Mouse (Mus musculus) limb, embryonic 14.5 days (tissue): ENCODE measurements at regions not wholly inside any gene's neighbourhood (a gene's known extent, or its start where the extent isn't known, plus 50 kb on each side); places are given as distances from the start of the nearest gene placed in this dataset.

ENCODE experiments used
- ATAC-seq: fragments of 200-750 bp; cut with Nextera tagmentation; 2 replicates; pipeline ENCODE4 v1.8.0; 2017; ENCODE audit warnings: low read depth, moderate number of reproducible peaks, moderate TSS enrichment; ENCODE audit not compliant: low FRiP score
- DNase-seq: peaks from one replicate; pipeline ENCODE4 v3.0.0-alpha.2; 2015; ENCODE audit warnings: low spot score
- H3K27ac ChIP-seq: fragments of 300-500 bp; sonication (generic); replicated peaks from 2 replicates; pipeline ENCODE4 v1.5.1; 2014; ENCODE audit warnings: low read depth, mild to moderate bottlenecking, low read length, moderate library complexity, mixed read lengths
- H3K27me3 ChIP-seq: fragments of 300-500 bp; sonication (generic); 2 replicates; pipeline ENCODE4 v1.6.1; 2014; ENCODE audit warnings: low read length, mixed read lengths; ENCODE audit not compliant: control insufficient read depth, insufficient read depth
- H3K36me3 ChIP-seq: fragments of 300-500 bp; sonication (generic); 2 replicates; pipeline ENCODE4 v1.6.1; 2014; ENCODE audit warnings: mild to moderate bottlenecking, low read length, moderate library complexity, mixed read lengths; ENCODE audit not compliant: control insufficient read depth, insufficient read depth
- H3K4me1 ChIP-seq: fragments of 300-500 bp; sonication (generic); 2 replicates; pipeline ENCODE4 v1.6.1; 2014; ENCODE audit warnings: antibody characterized with exemption, low read length, mixed read lengths; ENCODE audit not compliant: control insufficient read depth, insufficient read depth
- H3K4me2 ChIP-seq: fragments of 300-500 bp; sonication (generic); replicated peaks from 2 replicates; pipeline ENCODE4 v1.6.1; 2014; ENCODE audit warnings: low read depth, mild to moderate bottlenecking, low read length, moderate library complexity; ENCODE audit not compliant: severe bottlenecking
- H3K4me3 ChIP-seq: fragments of 300-500 bp; sonication (generic); replicated peaks from 2 replicates; pipeline ENCODE4 v1.5.1; 2014; ENCODE audit warnings: low read length
- H3K9ac ChIP-seq: fragments of 300-500 bp; sonication (generic); 2 replicates; pipeline ENCODE4 v1.6.1; 2014; ENCODE audit warnings: mild to moderate bottlenecking, low read depth, low read length, moderate library complexity; ENCODE audit not compliant: severe bottlenecking
- H3K9me3 ChIP-seq: fragments of 300-500 bp; sonication (generic); 2 replicates; pipeline ENCODE4 v1.6.1; 2016; ENCODE audit warnings: low read length; ENCODE audit not compliant: control insufficient read depth
- POLR2A ChIP-seq: fragments of 200-500 bp; IDR thresholded peaks from 2 replicates; pipeline ENCODE4 v1.8.0; 2012; ENCODE audit warnings: inconsistent platforms, mild to moderate bottlenecking, moderate library complexity, borderline replicate concordance; ENCODE audit not compliant: insufficient read depth, insufficient read length; ENCODE audit errors: extremely low read depth
- WGBS: fragments of 180-500 bp; shearing (Covaris S2); extraction: QIAGEN DNeasy Blood & Tissue Kit; methylation state at CpG from one replicate; pipeline ENCODE4 v1.1.7; 2014; 5-methylcytosine and 5-hydroxymethylcytosine counted together

- no peak overlapping the region for H3K9ac ChIP-seq
- H3K36me3 ChIP-seq: no peaks in the 10 kb centered on the region
- peaks cover 40% of the 10 kb centered on the region for H3K4me1 ChIP-seq
- 83% methylated on average over 4 of the region's 4 CpGs for WGBS
- no peaks in the 10 kb centered on the region for H3K9me3 ChIP-seq
- no peak for TF ChIP-seq POLR2A
- H3K4me3 ChIP-seq: no peak overlapping the region
- no peak overlapping the region for H3K27ac ChIP-seq
- no peaks in the 10 kb centered on the region for H3K27me3 ChIP-seq
- ATAC-seq (no peak), DNase-seq (no peak)
- no peak overlapping the region for H3K4me2 ChIP-seq
These were observed 77.0 kb downstream of the Irs2 start for GRCm38 (mm10) chr8:10931266-10931665.

- 0 out of 2 replicates have a peak overlapping the region, but pooled peaks have one; percentile 31 for H3K9ac ChIP-seq
- TF ChIP-seq POLR2A: no peak
- H3K36me3 ChIP-seq: no peaks in the 10 kb centered on the region
- no peak overlapping the region for H3K4me2 ChIP-seq
- DNase-seq: no peak
- H3K27me3 ChIP-seq: no peaks in the 10 kb centered on the region
- H3K4me3 ChIP-seq: no peak overlapping the region
- no peak overlapping the region for H3K27ac ChIP-seq
- no peaks in the 10 kb centered on the region for H3K9me3 ChIP-seq
- H3K4me1 ChIP-seq: peaks cover 47% of the 10 kb centered on the region
- no peak for ATAC-seq
- WGBS: 63% methylated on average over 3 of the region's 3 CpGs
These were observed 79.4 kb downstream of the Irs2 start for GRCm38 (mm10) chr8:10928836-10929235.

- 0 out of 2 replicates have a peak overlapping the region, but pooled peaks have one; percentile 31 for H3K9ac ChIP-seq
- peaks cover 51% of the 10 kb centered on the region for H3K4me1 ChIP-seq
- DNase-seq (peak; percentile 50), ATAC-seq (no peak; the same call in 1 of the 2 replicates)
- no peaks in the 10 kb centered on the region for H3K9me3 ChIP-seq
- no peak overlapping the region for H3K27ac ChIP-seq
- no peak overlapping the region for H3K4me3 ChIP-seq
- H3K36me3 ChIP-seq: no peaks in the 10 kb centered on the region
- H3K4me2 ChIP-seq: no peak overlapping the region
- TF ChIP-seq POLR2A: no peak
- H3K27me3 ChIP-seq: no peaks in the 10 kb centered on the region
- 66% methylated on average over 17 of the region's 17 CpGs for WGBS
These were observed 79.9 kb downstream of the Irs2 start for GRCm38 (mm10) chr8:10928342-10928794.

DNA sequence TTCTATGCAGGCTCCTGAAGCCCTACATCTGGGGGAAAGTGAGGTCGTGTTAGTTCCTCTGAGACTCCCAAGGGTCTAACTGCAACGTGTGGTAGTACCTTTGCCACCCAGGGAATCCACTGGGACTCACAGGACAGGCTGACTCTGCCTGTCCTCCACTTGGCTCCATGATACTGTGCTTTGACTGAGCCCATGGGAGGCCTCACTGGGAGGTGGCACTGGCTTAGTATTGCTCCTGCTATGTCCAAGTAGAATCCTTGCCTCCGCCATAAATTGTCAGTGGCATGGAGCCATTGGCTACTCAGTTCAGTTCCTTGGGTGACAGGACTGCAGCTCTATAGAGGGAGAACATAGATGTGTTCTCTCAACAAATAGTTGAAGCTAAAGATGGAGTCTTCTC lies 81.1 kb downstream of the Irs2 start:
- ATAC-seq: no peak
- no peak for TF ChIP-seq POLR2A

GRCm38 (mm10) chr8:10926518-10926915 lies 81.7 kb downstream of the Irs2 start:
- ATAC-seq (no peak), DNase-seq (no peak)
- Histone ChIP-seq H3K4me1 (peaks cover 66% of the 10 kb centered on the region), H3K4me2 (peak overlapping the region; percentile 29; the same call in 1 of the 2 replicates), H3K27me3 (no peaks in the 10 kb centered on the region), H3K4me3 (no peak overlapping the region), H3K9me3 (no peaks in the 10 kb centered on the region), H3K27ac (peak overlapping the region; percentile 88), H3K9ac (no peak overlapping the region), H3K36me3 (no peaks in the 10 kb centered on the region)
- TF ChIP-seq POLR2A: no peak

More for the DNA sequence above, 81.1 kb downstream of the Irs2 start:
- Histone ChIP-seq H3K27me3 (no peaks in the 10 kb centered on the region), H3K4me2 (no peak overlapping the region), H3K9ac (no peak overlapping the region), H3K9me3 (no peaks in the 10 kb centered on the region), H3K36me3 (no peaks in the 10 kb centered on the region), H3K27ac (no peak overlapping the region), H3K4me3 (no peak overlapping the region), H3K4me1 (peaks cover 59% of the 10 kb centered on the region)
- DNase-seq: no peak
- WGBS: 63% methylated on average over 3 of the region's 3 CpGs
